Mouse (Mus musculus): ENCODE results near the gene Plb1.

- no peak for TF ChIP-seq CTCF (IDR thresholded peaks at IDR 0.05; ENCODE audit: borderline replicate concordance, control insufficient read depth, extremely low read depth, insufficient read depth, low read length, poor library complexity)
- TF ChIP-seq POLR2A (IDR thresholded peaks at IDR 0.05; ENCODE audit: control insufficient read depth, extremely low read depth, insufficient read depth, low read length, poor library complexity): no peak
Observed at GRCm38 (mm10) chr5:32412186-32412950, 179.9 kb downstream of the Plb1 start.
